Mouse (Mus musculus) heart, adult 2 months (tissue): ENCODE data around the gene Izumo2. TPM values are rescaled to one million over a fixed set of nuclear protein-coding genes. Genes with fewer than 3 reads are reported as not detected.
A peak's percentile ranks its signal among the peaks of the same experiment; 100 is the strongest.

Source experiments
- DNase-seq, 2 experiments: peaks; one replicate each; pipeline ENCODE4 v3.0.0; 2021
- H3K27ac ChIP-seq: fragments of 200-600 bp; 2 replicates; pipeline ENCODE4 v1.8.1; 2022
- H3K27me3 ChIP-seq: fragments of 200-500 bp; 2 replicates; pipeline ENCODE4 v1.6.1; 2012; ENCODE audit warnings: mild to moderate bottlenecking, low read length, inconsistent platforms, mixed read lengths; ENCODE audit not compliant: control insufficient read depth, insufficient read depth
- H3K36me3 ChIP-seq: fragments of 200-500 bp; 2 replicates; pipeline ENCODE4 v1.6.1; 2012; ENCODE audit warnings: low read length, inconsistent platforms; ENCODE audit not compliant: control insufficient read depth, insufficient read depth
- H3K4me1 ChIP-seq: fragments of 200-500 bp; 2 replicates; pipeline ENCODE4 v1.6.1; 2011; ENCODE audit warnings: low read length; ENCODE audit not compliant: control insufficient read depth, insufficient read depth
- H3K4me3 ChIP-seq: fragments of 200-600 bp; 2 replicates; pipeline ENCODE4 v1.8.1; 2022
- H3K79me2 ChIP-seq: fragments of 200-500 bp; replicated peaks from 2 replicates; pipeline ENCODE4 v1.6.1; 2012; ENCODE audit warnings: mild to moderate bottlenecking, inconsistent platforms, low read length, moderate library complexity, mixed read lengths; ENCODE audit not compliant: control insufficient read depth, insufficient read depth
- H3K9ac ChIP-seq: fragments of 200-500 bp; 2 replicates; pipeline ENCODE4 v1.6.1; 2012; ENCODE audit warnings: low read depth, mild to moderate bottlenecking, control low read depth, inconsistent platforms, low read length, mixed read lengths
- CTCF ChIP-seq: fragments of 200-600 bp; IDR thresholded peaks from 2 replicates; pipeline ENCODE4 v1.8.1; 2022; ENCODE audit warnings: antibody characterized with exemption, mild to moderate bottlenecking, moderate library complexity
- EP300 ChIP-seq: fragments of 200-500 bp; IDR thresholded peaks from 2 replicates; pipeline ENCODE4 v1.6.1; 2011; ENCODE audit warnings: low read depth, low read length, control low read depth; ENCODE audit not compliant: insufficient read depth
- POLR2A ChIP-seq: fragments of 200-500 bp; IDR thresholded peaks from 2 replicates; pipeline ENCODE4 v1.6.1; 2011; ENCODE audit warnings: mild to moderate bottlenecking, low read depth, low read length, control low read depth; ENCODE audit not compliant: insufficient read depth
- WGBS: fragments of 180-500 bp; shearing (Covaris S2); methylation state at CpG from one replicate; pipeline ENCODE4 v1.1.7; 2018; 5-methylcytosine and 5-hydroxymethylcytosine counted together
- intact Hi-C: fragments of 180-260 bp; cut with DNase I; formaldehyde crosslinking; loops from one replicate; pipeline ENCODE4 v1.15.1; 2025
- polyA plus RNA-seq: library from polyadenylated mRNA; depleted of rRNA; stranded (reverse); fragments of >200 nt; gene quantifications from 2 replicates; pipeline ENCODE4 v1.2.3, GENCODE M21; 2012
- total RNA-seq, 2 experiments: library from RNA; stranded (reverse); gene quantifications; 2 replicates each; pipeline ENCODE4 v1.2.3; 2021

Izumo2 gene
- total and polyA plus RNA-seq, 3 experiments: not detected

DNA sequence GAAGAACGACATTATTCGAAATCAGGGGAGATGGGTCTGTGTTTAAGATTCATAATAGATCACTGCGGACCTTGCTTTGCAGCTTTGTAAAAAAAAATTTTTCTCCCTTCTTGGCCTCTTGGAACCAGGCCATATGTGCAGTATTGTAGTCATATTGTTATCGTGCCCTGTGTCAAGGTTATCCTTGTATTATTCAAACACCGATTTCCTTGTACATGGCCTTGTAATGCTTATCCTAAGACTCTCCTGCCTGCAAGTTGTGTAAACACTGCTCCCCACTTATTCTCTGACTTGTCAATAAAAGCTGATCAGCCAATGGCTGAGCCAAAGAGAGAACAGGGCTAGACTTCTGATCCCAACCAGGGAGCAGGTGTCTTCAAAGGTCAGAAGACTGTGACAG is 13.5 kb downstream of the Izumo2 start:
- Histone ChIP-seq H3K4me3 (no peak overlapping the region), H3K4me1 (no peaks in the 10 kb centered on the region), H3K79me2 (no peaks in the 10 kb centered on the region), H3K27ac (no peak overlapping the region), H3K9ac (no peak overlapping the region), H3K27me3 (no peaks in the 10 kb centered on the region), H3K36me3 (no peaks in the 10 kb centered on the region)
- TF ChIP-seq CTCF (no peak), EP300 (no peak), POLR2A (no peak)
- WGBS: 53% methylated on average over 5 of the region's 5 CpGs
- intact Hi-C loops: no loop called here
- no peak for DNase-seq

DNA sequence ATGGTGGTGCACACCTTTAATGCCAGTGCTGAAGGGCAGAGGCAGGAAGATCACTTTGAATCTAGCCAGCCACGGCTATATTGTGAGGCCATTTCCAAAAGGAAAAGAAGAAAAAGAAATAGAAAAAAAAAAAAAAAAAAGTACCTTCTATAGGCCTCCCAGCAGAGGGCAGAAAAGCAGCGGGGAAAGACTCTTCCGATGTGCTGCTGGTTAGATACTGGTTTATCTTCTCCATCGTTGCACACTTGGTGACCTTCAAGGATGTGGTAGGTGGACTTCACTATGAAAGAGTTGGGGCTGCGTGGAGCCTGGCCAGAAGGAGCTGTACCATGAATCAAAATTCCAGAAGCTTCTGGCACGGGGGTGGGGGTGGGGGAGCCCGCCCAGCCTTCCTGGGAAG is 15.8 kb downstream of the Izumo2 start:
- H3K4me3 ChIP-seq: no peak overlapping the region
- H3K4me1 ChIP-seq: no peaks in the 10 kb centered on the region
- H3K9ac ChIP-seq: no peak overlapping the region
- H3K36me3 ChIP-seq: no peaks in the 10 kb centered on the region
- H3K27me3 ChIP-seq: no peaks in the 10 kb centered on the region
- no peak for DNase-seq
- intact Hi-C loops: no loop called here
- no peaks in the 10 kb centered on the region for H3K79me2 ChIP-seq
- no peak overlapping the region for H3K27ac ChIP-seq
- WGBS: 18% methylated on average over 7 of the region's 7 CpGs
- no peak for TF ChIP-seq EP300
- TF ChIP-seq POLR2A: no peak
- peak; percentile 60 for TF ChIP-seq CTCF

DNA sequence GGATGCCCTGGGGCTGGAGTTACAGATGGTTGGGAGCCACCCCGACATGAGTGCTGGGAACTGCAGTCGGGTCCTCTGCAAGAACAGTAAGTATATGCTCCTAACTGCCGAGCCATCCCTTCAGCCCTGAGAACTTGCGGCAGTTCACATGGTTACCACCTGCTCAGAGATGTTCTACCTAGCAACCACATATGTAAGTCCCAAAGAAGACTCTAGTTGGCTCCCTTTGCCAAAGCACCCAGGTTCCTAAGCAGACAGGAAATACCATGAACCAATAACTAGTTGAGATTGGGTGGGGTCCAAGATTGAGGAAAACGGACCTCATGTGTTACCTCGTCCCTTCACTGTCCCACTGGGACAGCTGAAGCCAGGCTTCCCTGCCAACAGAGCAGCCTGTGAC is 17.8 kb downstream of the Izumo2 start:
- no peak overlapping the region for H3K4me3 ChIP-seq
- DNase-seq: no peak
- intact Hi-C loops: loop anchor here (5.0 kb wide), 1 partner anchor 231 kb away; no protein-coding TSS in a partner anchor
- no peaks in the 10 kb centered on the region for H3K4me1 ChIP-seq
- 63% methylated on average over 6 of the region's 6 CpGs for WGBS
- no peak overlapping the region for H3K9ac ChIP-seq
- H3K79me2 ChIP-seq: no peaks in the 10 kb centered on the region
- no peak for TF ChIP-seq POLR2A
- no peak for TF ChIP-seq CTCF
- TF ChIP-seq EP300: no peak
- no peaks in the 10 kb centered on the region for H3K27me3 ChIP-seq
- H3K36me3 ChIP-seq: no peaks in the 10 kb centered on the region
- no peak overlapping the region for H3K27ac ChIP-seq

GRCm38 (mm10) chr7:44727151-44727550 is 18.6 kb downstream of the Izumo2 start:
- Histone ChIP-seq H3K79me2 (no peaks in the 10 kb centered on the region), H3K27me3 (no peaks in the 10 kb centered on the region), H3K27ac (no peak overlapping the region), H3K9ac (no peak overlapping the region), H3K4me1 (no peaks in the 10 kb centered on the region), H3K4me3 (no peak overlapping the region), H3K36me3 (no peaks in the 10 kb centered on the region)
- intact Hi-C loops: loop anchor here (5.0 kb wide), 1 partner anchor 230 kb away; no protein-coding TSS in a partner anchor
- TF ChIP-seq CTCF: no peak
- no peak for TF ChIP-seq EP300
- no peak for TF ChIP-seq POLR2A
- DNase-seq: no peak
- 61% methylated on average over 5 of the region's 5 CpGs for WGBS

- intact Hi-C loops: loop anchor here (5.0 kb wide), 1 partner anchor 229 kb away; no protein-coding TSS in a partner anchor
Measured at GRCm38 (mm10) chr7:44728082-44728975, 19.8 kb downstream of the Izumo2 start.

DNA sequence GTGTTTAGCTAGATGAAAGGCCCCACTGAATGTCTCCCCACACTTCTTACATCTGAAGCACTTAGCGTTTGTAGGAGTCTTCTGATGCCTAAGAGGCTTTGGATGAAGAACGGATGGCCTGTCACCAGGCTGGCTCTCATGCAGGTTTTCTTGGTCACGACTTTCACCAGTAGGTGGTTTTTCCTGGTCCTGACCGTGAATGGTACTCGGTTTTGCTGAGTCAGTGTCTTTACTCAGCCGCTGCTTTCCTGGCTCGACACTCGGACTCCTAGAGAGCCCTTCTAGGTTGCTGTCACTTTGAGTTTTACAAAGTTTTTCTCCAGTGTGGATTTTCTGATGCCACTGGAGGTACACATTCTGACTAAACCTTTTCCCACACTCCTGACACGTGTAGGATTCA is 25.2 kb downstream of the Izumo2 start:
- Histone ChIP-seq H3K4me1 (no peaks in the 10 kb centered on the region), H3K4me3 (no peak overlapping the region), H3K79me2 (no peaks in the 10 kb centered on the region), H3K9ac (no peak overlapping the region), H3K27me3 (no peaks in the 10 kb centered on the region), H3K36me3 (no peaks in the 10 kb centered on the region), H3K27ac (no peak overlapping the region)
- TF ChIP-seq CTCF (no peak), POLR2A (no peak), EP300 (no peak)
- intact Hi-C loops: no loop called here
- no peak for DNase-seq
- WGBS: 87% methylated on average over 9 of the region's 9 CpGs

More at GRCm38 (mm10) chr7:44728082-44728975, 19.8 kb downstream of the Izumo2 start:
- Histone ChIP-seq H3K27me3 (no peaks in the 10 kb centered on the region), H3K9ac (no peak overlapping the region), H3K79me2 (no peaks in the 10 kb centered on the region), H3K4me3 (no peak overlapping the region), H3K4me1 (no peaks in the 10 kb centered on the region), H3K36me3 (no peaks in the 10 kb centered on the region), H3K27ac (no peak overlapping the region)
- TF ChIP-seq EP300: no peak
- TF ChIP-seq CTCF: no peak
- TF ChIP-seq POLR2A: no peak
- 69% methylated on average over 11 of the region's 11 CpGs for WGBS
- DNase-seq: peak in 1 of 2 experiments; percentile 18
